Mouse (Mus musculus): ENCODE results near the gene Vcam1. TPM values are rescaled to one million over a fixed set of nuclear protein-coding genes. Genes with fewer than 3 reads are reported as not detected.

The Vcam1 gene
- 0.16 and 0.27 TPM in 2 replicates for total RNA-seq (2012; rRNA removed)

GRCm38 (mm10) chr3:116129259-116129738, at the start of gene Vcam1:
Gene Vcam1 (minus strand): TSS chr3:116129688.
- Histone ChIP-seq H3K4me1 (ENCODE audit: control insufficient read depth in 2 of 2, insufficient read depth in 2 of 2, low read length in 2 of 2, poor library complexity in 1 of 2) (no peaks in the 10 kb centered on the region), H3K9ac (ENCODE audit: insufficient read depth, low read depth, low read length, poor library complexity, severe bottlenecking) (no peak within 1 kb of the TSS), H3K36me3 (ENCODE audit: control insufficient read depth, insufficient read depth, low read length, poor library complexity, severe bottlenecking) (no peaks in the 10 kb centered on the region), H3K4me3 (ENCODE audit: insufficient read depth in 1 of 2, low read depth in 1 of 2, low read length in 2 of 2, poor library complexity in 1 of 2, severe bottlenecking in 1 of 2) (no peak within 1 kb of the TSS), H3K27ac (ENCODE audit: insufficient read depth, low read depth, low read length, poor library complexity, severe bottlenecking) (no peak within 1 kb of the TSS), H3K9me3 (ENCODE audit: control insufficient read depth, insufficient read depth, low read depth, low read length) (no peaks in the 10 kb centered on the region)
- TF ChIP-seq ZC3H11A (IDR thresholded peaks at IDR 0.05; ENCODE audit: borderline replicate concordance, low read depth, low read length) (no peak), MAFK (IDR thresholded peaks at IDR 0.05; ENCODE audit: insufficient read depth, low read depth, low read length) (no peak), ZNF384 (IDR thresholded peaks at IDR 0.05; ENCODE audit: low read depth, low read length) (no peak), HCFC1 (IDR thresholded peaks at IDR 0.05; ENCODE audit: borderline replicate concordance, insufficient read depth, low read length) (no peak), CHD2 (IDR thresholded peaks at IDR 0.05; ENCODE audit: low read depth, low read length) (no peak)
- no peak for DNase-seq (ENCODE audit: low read depth, low spot score)
- in situ Hi-C loops (cut with MboI; ENCODE audit: low sequenced_read_pairs in 2 of 2, unreplicated experiment in 2 of 2) = no loop called here

GRCm38 (mm10) chr3:116175106-116175505, 45.6 kb upstream of the Vcam1 start:
- H3K4me1 ChIP-seq (ENCODE audit: control insufficient read depth in 2 of 2, insufficient read depth in 2 of 2, low read length in 2 of 2, poor library complexity in 1 of 2) = no peaks in the 10 kb centered on the region
- H3K9ac ChIP-seq (ENCODE audit: insufficient read depth, low read depth, low read length, poor library complexity, severe bottlenecking) = no peak overlapping the region
- no peaks in the 10 kb centered on the region for H3K9me3 ChIP-seq (ENCODE audit: control insufficient read depth, insufficient read depth, low read depth, low read length)
- no peak for DNase-seq (ENCODE audit: low read depth, low spot score)
- H3K36me3 ChIP-seq (ENCODE audit: control insufficient read depth, insufficient read depth, low read length, poor library complexity, severe bottlenecking) = no peaks in the 10 kb centered on the region
- no peak for TF ChIP-seq ZC3H11A (IDR thresholded peaks at IDR 0.05; ENCODE audit: borderline replicate concordance, low read depth, low read length)
- no peak for TF ChIP-seq CHD2 (IDR thresholded peaks at IDR 0.05; ENCODE audit: low read depth, low read length)
- TF ChIP-seq MAFK (IDR thresholded peaks at IDR 0.05; ENCODE audit: insufficient read depth, low read depth, low read length) = no peak
- no peak for TF ChIP-seq ZNF384 (IDR thresholded peaks at IDR 0.05; ENCODE audit: low read depth, low read length)
- TF ChIP-seq HCFC1 (IDR thresholded peaks at IDR 0.05; ENCODE audit: borderline replicate concordance, insufficient read depth, low read length) = no peak
- H3K27ac ChIP-seq (ENCODE audit: insufficient read depth, low read depth, low read length, poor library complexity, severe bottlenecking) = no peak overlapping the region
- in situ Hi-C loops (cut with MboI; ENCODE audit: low sequenced_read_pairs in 2 of 2, unreplicated experiment in 2 of 2) = no loop called here
- H3K4me3 ChIP-seq (ENCODE audit: insufficient read depth in 1 of 2, low read depth in 1 of 2, low read length in 2 of 2, poor library complexity in 1 of 2, severe bottlenecking in 1 of 2) = no peak overlapping the region

GRCm38 (mm10) chr3:116171461-116171860, 42.0 kb upstream of the Vcam1 start:
- Histone ChIP-seq H3K9ac (ENCODE audit: insufficient read depth, low read depth, low read length, poor library complexity, severe bottlenecking) (no peak overlapping the region), H3K4me3 (ENCODE audit: insufficient read depth in 1 of 2, low read depth in 1 of 2, low read length in 2 of 2, poor library complexity in 1 of 2, severe bottlenecking in 1 of 2) (no peak overlapping the region), H3K4me1 (ENCODE audit: control insufficient read depth in 2 of 2, insufficient read depth in 2 of 2, low read length in 2 of 2, poor library complexity in 1 of 2) (no peaks in the 10 kb centered on the region), H3K36me3 (ENCODE audit: control insufficient read depth, insufficient read depth, low read length, poor library complexity, severe bottlenecking) (no peaks in the 10 kb centered on the region), H3K27ac (ENCODE audit: insufficient read depth, low read depth, low read length, poor library complexity, severe bottlenecking) (no peak overlapping the region), H3K9me3 (ENCODE audit: control insufficient read depth, insufficient read depth, low read depth, low read length) (no peaks in the 10 kb centered on the region)
- DNase-seq (ENCODE audit: low read depth, low spot score) = no peak
- in situ Hi-C loops (cut with MboI; ENCODE audit: low sequenced_read_pairs in 2 of 2, unreplicated experiment in 2 of 2) = no loop called here
- TF ChIP-seq ZNF384 (IDR thresholded peaks at IDR 0.05; ENCODE audit: low read depth, low read length) (no peak), HCFC1 (IDR thresholded peaks at IDR 0.05; ENCODE audit: borderline replicate concordance, insufficient read depth, low read length) (no peak), CHD2 (IDR thresholded peaks at IDR 0.05; ENCODE audit: low read depth, low read length) (no peak), MAFK (IDR thresholded peaks at IDR 0.05; ENCODE audit: insufficient read depth, low read depth, low read length) (no peak), ZC3H11A (IDR thresholded peaks at IDR 0.05; ENCODE audit: borderline replicate concordance, low read depth, low read length) (no peak)

- Histone ChIP-seq H3K27ac (ENCODE audit: insufficient read depth, low read depth, low read length, poor library complexity, severe bottlenecking) (no peak overlapping the region), H3K9ac (ENCODE audit: insufficient read depth, low read depth, low read length, poor library complexity, severe bottlenecking) (no peak overlapping the region), H3K9me3 (ENCODE audit: control insufficient read depth, insufficient read depth, low read depth, low read length) (no peaks in the 10 kb centered on the region), H3K4me1 (ENCODE audit: control insufficient read depth in 2 of 2, insufficient read depth in 2 of 2, low read length in 2 of 2, poor library complexity in 1 of 2) (no peaks in the 10 kb centered on the region), H3K4me3 (ENCODE audit: insufficient read depth in 1 of 2, low read depth in 1 of 2, low read length in 2 of 2, poor library complexity in 1 of 2, severe bottlenecking in 1 of 2) (no peak overlapping the region), H3K36me3 (ENCODE audit: control insufficient read depth, insufficient read depth, low read length, poor library complexity, severe bottlenecking) (no peaks in the 10 kb centered on the region)
- TF ChIP-seq MAFK (IDR thresholded peaks at IDR 0.05; ENCODE audit: insufficient read depth, low read depth, low read length) = no peak
- TF ChIP-seq HCFC1 (IDR thresholded peaks at IDR 0.05; ENCODE audit: borderline replicate concordance, insufficient read depth, low read length) = no peak
- TF ChIP-seq ZC3H11A (IDR thresholded peaks at IDR 0.05; ENCODE audit: borderline replicate concordance, low read depth, low read length) = no peak
- TF ChIP-seq ZNF384 (IDR thresholded peaks at IDR 0.05; ENCODE audit: low read depth, low read length) = no peak
- TF ChIP-seq CHD2 (IDR thresholded peaks at IDR 0.05; ENCODE audit: low read depth, low read length) = no peak
- no peak for DNase-seq (ENCODE audit: low read depth, low spot score)
- in situ Hi-C loops (cut with MboI; ENCODE audit: low sequenced_read_pairs in 2 of 2, unreplicated experiment in 2 of 2) = no loop called here
These were observed 38.6 kb upstream of the Vcam1 start for GRCm38 (mm10) chr3:116168056-116168455.

- H3K4me3 ChIP-seq (ENCODE audit: insufficient read depth in 1 of 2, low read depth in 1 of 2, low read length in 2 of 2, poor library complexity in 1 of 2, severe bottlenecking in 1 of 2) = no peak overlapping the region
- no peaks in the 10 kb centered on the region for H3K4me1 ChIP-seq (ENCODE audit: control insufficient read depth in 2 of 2, insufficient read depth in 2 of 2, low read length in 2 of 2, poor library complexity in 1 of 2)
- no peaks in the 10 kb centered on the region for H3K9me3 ChIP-seq (ENCODE audit: control insufficient read depth, insufficient read depth, low read depth, low read length)
- in situ Hi-C loops (cut with MboI; ENCODE audit: low sequenced_read_pairs in 2 of 2, unreplicated experiment in 2 of 2) = no loop called here
- no peak overlapping the region for H3K27ac ChIP-seq (ENCODE audit: insufficient read depth, low read depth, low read length, poor library complexity, severe bottlenecking)
- TF ChIP-seq MAFK (IDR thresholded peaks at IDR 0.05; ENCODE audit: insufficient read depth, low read depth, low read length) = no peak
- TF ChIP-seq CHD2 (IDR thresholded peaks at IDR 0.05; ENCODE audit: low read depth, low read length) = no peak
- no peak for TF ChIP-seq ZC3H11A (IDR thresholded peaks at IDR 0.05; ENCODE audit: borderline replicate concordance, low read depth, low read length)
- DNase-seq (ENCODE audit: low read depth, low spot score) = no peak
- H3K36me3 ChIP-seq (ENCODE audit: control insufficient read depth, insufficient read depth, low read length, poor library complexity, severe bottlenecking) = no peaks in the 10 kb centered on the region
- no peak overlapping the region for H3K9ac ChIP-seq (ENCODE audit: insufficient read depth, low read depth, low read length, poor library complexity, severe bottlenecking)
These were observed 36.8 kb upstream of the Vcam1 start for GRCm38 (mm10) chr3:116166296-116166695.
